Mouse (Mus musculus): ENCODE results near the gene Vmn1r24.
"Not testable (repeated sequence)": the region's sequence is repeated elsewhere in the genome, so short reads cannot be mapped to it uniquely, and the experiment has no call there.

The Vmn1r24 gene

GRCm38 (mm10) chr6:57961403-57961802, at the start of gene Vmn1r24:
Gene Vmn1r24 (minus strand): TSS chr6:57961503.
- DNase-seq (ENCODE audit: extremely low read depth, low read depth), result not testable (repeated sequence)

- DNase-seq (ENCODE audit: extremely low read depth, low read depth), result no peak
These were observed 19.4 kb upstream of the Vmn1r24 start, which contains the start of gene Vmn1r25 for GRCm38 (mm10) chr6:57980710-57981109. Gene Vmn1r25 (minus strand): TSS chr6:57980810.

- DNase-seq (ENCODE audit: extremely low read depth, low read depth), result no peak
These were observed 34.6 kb downstream of the Vmn1r24 start, which contains the start of gene Vmn1r23 for GRCm38 (mm10) chr6:57926738-57927137. Gene Vmn1r23 (minus strand): TSS chr6:57926838.

GRCm38 (mm10) chr6:57907928-57908327, 53.4 kb downstream of the Vmn1r24 start, which contains the start of gene Vmn1r22:
Gene Vmn1r22 (minus strand): TSS chr6:57908028.
- DNase-seq (ENCODE audit: extremely low read depth, low read depth), result no peak
